Mouse (Mus musculus): ENCODE results near the gene Lmx1b. TPM values are rescaled to one million over a fixed set of nuclear protein-coding genes. Genes with fewer than 3 reads are reported as not detected.

Gene Lmx1b
- total and polyA plus RNA-seq, 3 experiments: not detected

DNA sequence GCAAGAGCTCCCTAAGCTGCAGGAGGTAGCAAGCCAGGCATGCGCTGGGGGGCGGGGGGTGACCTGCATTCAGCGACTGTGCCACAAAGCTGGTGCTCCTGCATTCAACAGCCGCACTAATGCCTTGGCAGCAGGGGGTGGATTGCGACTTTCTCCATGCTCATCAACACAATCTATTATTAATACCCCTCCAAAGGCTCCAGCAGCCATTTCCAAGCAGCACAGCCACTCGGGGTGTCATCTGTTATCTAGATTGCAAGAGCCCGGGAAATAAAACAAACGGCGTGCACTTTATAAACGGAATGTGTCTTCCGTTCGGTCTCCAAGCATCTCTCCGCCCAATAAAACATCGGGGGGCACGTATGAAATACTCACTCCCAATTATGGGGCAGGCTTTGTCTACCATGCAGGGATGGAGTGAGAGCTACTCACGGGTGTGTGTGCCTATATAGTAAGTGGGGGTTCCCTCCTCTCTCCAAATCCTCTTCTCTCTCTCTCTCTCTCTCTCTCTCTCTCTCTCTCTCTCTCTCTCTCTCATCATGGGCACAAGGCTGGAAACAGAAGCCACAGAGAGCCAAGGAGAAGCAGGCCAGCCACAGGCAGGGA lies 69.0 kb downstream of the Lmx1b start:
- Histone ChIP-seq H3K9me3 (replicated peaks; ENCODE audit: low read length) (no peaks in the 10 kb centered on the region), H3K36me3 (replicated peaks in 1 of 2; ENCODE audit: control insufficient read depth in 1 of 2, insufficient read depth in 1 of 2, low read length in 1 of 2) (no peaks in the 10 kb centered on the region), H3K4me3 (replicated peaks in 1 of 3; ENCODE audit: low read depth in 2 of 3, low read length in 2 of 3, poor library complexity in 1 of 3) (no peak overlapping the region), H3K27ac (ENCODE audit: insufficient read depth, low read depth) (no peak overlapping the region), H3K4me2 (ENCODE audit: insufficient read depth, low read depth, poor library complexity, severe bottlenecking) (no peak overlapping the region), H3K4me1 (ENCODE audit: control insufficient read depth in 1 of 2, insufficient read depth in 2 of 2) (peaks cover 2 to 22% of the 10 kb centered on the region in 2 experiments; a peak in 2 of 4 replicates), H3K27me3 (replicated peaks) (peaks cover 90% of the 10 kb centered on the region), H3K79me2 (replicated peaks; ENCODE audit: control insufficient read depth, extremely low read depth, insufficient read depth, poor library complexity, severe bottlenecking) (no peaks in the 10 kb centered on the region), H3K9ac (ENCODE audit: insufficient read depth, low read depth) (no peak overlapping the region)
- dilution Hi-C loops (cut with MboI; ENCODE audit: extremely low pct_ligation_motif_present, extremely low pct_unique_long_range_greater_than_20kb, low sequenced_read_pairs) (no loop called here), in situ Hi-C loops (cut with MboI; ENCODE audit: low pct_ligation_motif_present, low pct_unique_long_range_greater_than_20kb, low sequenced_read_pairs) (no loop called here)
- DNase-seq (ENCODE audit: extremely low read depth): no peak
- TF ChIP-seq GABPA (IDR thresholded peaks at IDR 0.05; ENCODE audit: insufficient replicate concordance, low read depth, low read length) (no peak), MAZ (IDR thresholded peaks at IDR 0.05; ENCODE audit: low read depth, low read length) (no peak), MAFK (IDR thresholded peaks at IDR 0.05; ENCODE audit: insufficient replicate concordance, low read length) (no peak), NRF1 (IDR thresholded peaks at IDR 0.05; ENCODE audit: low read depth, low read length) (no peak), MAX (IDR thresholded peaks at IDR 0.05; ENCODE audit: low read length) (no peak), ELF1 (IDR thresholded peaks at IDR 0.05; ENCODE audit: low read depth, low read length) (no peak), ETS1 (conservative IDR thresholded peaks at IDR 0.05; ENCODE audit: low read depth, low read length) (no peak), JUN (IDR thresholded peaks at IDR 0.05; ENCODE audit: insufficient read depth, low read depth, low read length) (no peak), TBP (conservative IDR thresholded peaks at IDR 0.05; ENCODE audit: low read depth, low read length) (no peak), ZKSCAN1 (IDR thresholded peaks at IDR 0.05; ENCODE audit: borderline replicate concordance, low read depth, low read length) (no peak), PAX5 (IDR thresholded peaks at IDR 0.05; ENCODE audit: low read length) (no peak), E2F4 (IDR thresholded peaks at IDR 0.05; ENCODE audit: insufficient replicate concordance, low read depth, low read length) (no peak), EP300 (IDR thresholded peaks at IDR 0.05; ENCODE audit: low read length) (no peak), BHLHE40 (IDR thresholded peaks at IDR 0.05; ENCODE audit: low read depth, low read length) (no peak), ZMIZ1 (IDR thresholded peaks at IDR 0.05; ENCODE audit: low read depth, low read length) (no peak), MEF2A (IDR thresholded peaks at IDR 0.05; ENCODE audit: borderline replicate concordance, low read depth, low read length) (no peak), ZC3H11A (IDR thresholded peaks at IDR 0.05; ENCODE audit: low read depth, low read length) (no peak)

DNA sequence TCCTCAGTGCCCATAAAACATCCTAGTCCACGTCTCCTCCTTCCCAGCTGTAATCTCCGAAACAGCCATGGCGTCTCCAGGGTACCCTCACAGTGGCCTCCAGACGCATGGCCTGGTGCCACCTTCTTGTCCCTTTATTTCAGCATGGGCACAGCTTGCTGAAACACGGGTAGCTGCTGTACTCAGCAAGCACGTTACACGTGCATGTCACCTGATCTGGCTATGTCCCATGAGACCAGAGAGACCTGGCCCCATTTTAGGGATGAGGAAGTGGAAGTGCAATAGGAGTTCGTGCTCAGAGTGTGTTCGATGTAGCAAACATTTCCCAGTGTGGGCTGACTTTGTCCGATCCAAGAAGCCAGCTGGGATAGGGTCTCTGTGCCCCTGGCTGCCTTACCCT lies 70.6 kb downstream of the Lmx1b start:
- Histone ChIP-seq H3K79me2 (replicated peaks; ENCODE audit: control insufficient read depth, extremely low read depth, insufficient read depth, poor library complexity, severe bottlenecking) (no peaks in the 10 kb centered on the region), H3K4me1 (ENCODE audit: control insufficient read depth in 1 of 2, insufficient read depth in 2 of 2) (peaks cover 2 to 22% of the 10 kb centered on the region in 2 experiments; a peak in 2 of 4 replicates), H3K4me3 (replicated peaks in 1 of 3; ENCODE audit: low read depth in 2 of 3, low read length in 2 of 3, poor library complexity in 1 of 3) (no peak overlapping the region), H3K9ac (ENCODE audit: insufficient read depth, low read depth) (no peak overlapping the region), H3K36me3 (replicated peaks in 1 of 2; ENCODE audit: control insufficient read depth in 1 of 2, insufficient read depth in 1 of 2, low read length in 1 of 2) (no peaks in the 10 kb centered on the region), H3K4me2 (ENCODE audit: insufficient read depth, low read depth, poor library complexity, severe bottlenecking) (no peak overlapping the region), H3K9me3 (replicated peaks; ENCODE audit: low read length) (no peaks in the 10 kb centered on the region), H3K27me3 (replicated peaks) (peaks cover 92% of the 10 kb centered on the region), H3K27ac (ENCODE audit: insufficient read depth, low read depth) (no peak overlapping the region)
- in situ Hi-C loops (cut with MboI; ENCODE audit: low pct_ligation_motif_present, low pct_unique_long_range_greater_than_20kb, low sequenced_read_pairs): no loop called here
- no peak for DNase-seq (ENCODE audit: extremely low read depth)
- TF ChIP-seq PAX5 (IDR thresholded peaks at IDR 0.05; ENCODE audit: low read length) (no peak), BHLHE40 (IDR thresholded peaks at IDR 0.05; ENCODE audit: low read depth, low read length) (peak; percentile 84)
- dilution Hi-C loops (cut with MboI; ENCODE audit: extremely low pct_ligation_motif_present, extremely low pct_unique_long_range_greater_than_20kb, low sequenced_read_pairs): no loop called here
